Mouse (Mus musculus) hindbrain, embryonic 14.5 days (tissue): Measurements from ENCODE around the gene Cyb5r1. TPM values are rescaled to one million over a fixed set of nuclear protein-coding genes. Genes with fewer than 3 reads are reported as not detected.
"Not testable (repeated sequence)": the region's sequence is repeated elsewhere in the genome, so short reads cannot be mapped to it uniquely, and the experiment has no call there.

Experiments
- ATAC-seq: fragments of 200-750 bp; cut with Nextera tagmentation; 2 replicates; pipeline ENCODE4 v1.8.0; 2017; ENCODE audit warnings: moderate number of reproducible peaks, mild to moderate bottlenecking, moderate TSS enrichment, moderate library complexity; ENCODE audit not compliant: low FRiP score
- DNase-seq: peaks from one replicate; pipeline ENCODE4 v3.0.0-alpha.2; 2015; ENCODE audit warnings: low spot score
- H3K27ac ChIP-seq: fragments of 300-500 bp; sonication (generic); 2 replicates; pipeline ENCODE4 v1.5.1; 2014; ENCODE audit warnings: mild to moderate bottlenecking, moderate library complexity
- H3K27me3 ChIP-seq: fragments of 300-500 bp; sonication (generic); 2 replicates; pipeline ENCODE4 v1.6.1; 2014; ENCODE audit warnings: mild to moderate bottlenecking, low read length, mixed read lengths; ENCODE audit not compliant: control insufficient read depth, insufficient read depth
- H3K36me3 ChIP-seq: fragments of 300-500 bp; sonication (generic); replicated peaks from 2 replicates; pipeline ENCODE4 v1.6.1; 2014; ENCODE audit not compliant: control insufficient read depth, insufficient read depth
- H3K4me1 ChIP-seq: fragments of 300-500 bp; sonication (generic); replicated peaks from 2 replicates; pipeline ENCODE4 v1.6.1; 2014; ENCODE audit warnings: antibody characterized with exemption, low read length, mixed read lengths; ENCODE audit not compliant: control insufficient read depth, insufficient read depth
- H3K4me2 ChIP-seq: fragments of 300-500 bp; sonication (generic); replicated peaks from 2 replicates; pipeline ENCODE4 v1.6.1; 2014; ENCODE audit warnings: mild to moderate bottlenecking, moderate library complexity
- H3K4me3 ChIP-seq: fragments of 300-500 bp; sonication (generic); replicated peaks from 2 replicates; pipeline ENCODE4 v1.5.1; 2014; ENCODE audit warnings: mild to moderate bottlenecking, low read length
- H3K9ac ChIP-seq: fragments of 300-500 bp; sonication (generic); 2 replicates; pipeline ENCODE4 v1.6.1; 2014
- H3K9me3 ChIP-seq: fragments of 300-500 bp; sonication (generic); 2 replicates; pipeline ENCODE4 v1.6.1; 2016; ENCODE audit warnings: low read length; ENCODE audit not compliant: control insufficient read depth
- WGBS: fragments of 180-500 bp; shearing (Covaris S2); extraction: QIAGEN DNeasy Blood & Tissue Kit; methylation state at CpG from one replicate; pipeline ENCODE4 v1.1.7; 2014; 5-methylcytosine and 5-hydroxymethylcytosine counted together
- polyA plus RNA-seq: library from polyadenylated mRNA; unstranded; fragments of >200 nt; fragmentation: Nextera tagmentation; extraction: Ambion mirVana; gene quantifications from 2 replicates; pipeline ENCODE4 v1.2.1, GENCODE M21; 2014

The Cyb5r1 gene
- polyA plus RNA-seq, 1 experiment from 2014 or later, result 13.3 TPM

DNA sequence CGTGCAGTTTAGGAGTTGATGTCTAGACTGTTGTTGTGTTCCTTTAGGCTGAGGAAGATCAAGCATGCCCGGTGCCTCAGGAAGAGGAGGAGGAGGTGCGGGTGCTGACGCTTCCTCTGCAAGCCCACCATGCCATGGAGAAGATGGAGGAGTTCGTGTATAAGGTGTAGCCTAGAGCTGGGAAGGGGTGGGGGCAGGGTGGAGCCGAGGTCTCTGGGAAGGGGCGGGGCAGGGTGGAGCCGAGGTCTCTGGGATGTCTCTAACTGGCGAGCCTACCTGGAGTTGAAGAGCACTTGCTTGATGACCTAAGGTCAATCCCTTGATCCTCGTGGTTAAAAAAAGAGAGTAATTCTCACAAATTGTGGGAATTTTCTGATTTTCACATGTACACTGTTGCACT, 18.6 kb downstream of the Cyb5r1 start:
- peaks cover 61% of the 10 kb centered on the region for H3K36me3 ChIP-seq
- WGBS, result 79% methylated on average over 10 of the region's 10 CpGs

DNA sequence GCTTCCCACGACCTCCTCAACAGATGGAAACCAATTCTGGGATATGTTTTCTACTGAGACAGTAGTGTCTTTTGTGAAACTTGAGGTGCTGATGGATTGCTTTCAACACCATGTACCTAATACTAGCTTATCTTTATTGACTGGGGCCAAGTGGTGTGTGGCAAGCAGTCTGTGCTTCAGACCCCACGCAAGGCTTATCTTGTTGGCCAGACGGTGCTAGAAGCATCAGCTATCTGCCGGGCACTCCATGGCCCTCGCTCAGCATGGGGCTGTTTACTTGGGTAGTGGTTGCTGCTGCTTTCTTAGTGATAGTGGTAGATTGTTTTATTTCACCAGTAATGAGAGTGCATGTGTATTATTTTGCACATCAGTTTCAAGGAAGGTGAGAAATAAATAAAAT, 20.9 kb downstream of the Cyb5r1 start:
- Histone ChIP-seq H3K4me3 (no peak overlapping the region), H3K36me3 (peaks cover 84% of the 10 kb centered on the region), H3K4me1 (no peaks in the 10 kb centered on the region), H3K4me2 (no peak overlapping the region), H3K27me3 (no peaks in the 10 kb centered on the region), H3K9me3 (no peaks in the 10 kb centered on the region), H3K9ac (no peak overlapping the region), H3K27ac (no peak overlapping the region)
- ATAC-seq, result no peak
- WGBS, result 88% methylated on average over 5 of the region's 5 CpGs
- no peak for DNase-seq

More for the DNA sequence above, 18.6 kb downstream of the Cyb5r1 start:
- DNase-seq (no peak), ATAC-seq (no peak)
- H3K9ac ChIP-seq, result no peak overlapping the region
- H3K27ac ChIP-seq, result no peak overlapping the region
- H3K27me3 ChIP-seq, result no peaks in the 10 kb centered on the region
- no peak overlapping the region for H3K4me3 ChIP-seq
- H3K9me3 ChIP-seq, result no peaks in the 10 kb centered on the region
- peaks cover 10% of the 10 kb centered on the region; the same call in 1 of the 2 replicates for H3K4me1 ChIP-seq
- H3K4me2 ChIP-seq, result no peak overlapping the region

DNA sequence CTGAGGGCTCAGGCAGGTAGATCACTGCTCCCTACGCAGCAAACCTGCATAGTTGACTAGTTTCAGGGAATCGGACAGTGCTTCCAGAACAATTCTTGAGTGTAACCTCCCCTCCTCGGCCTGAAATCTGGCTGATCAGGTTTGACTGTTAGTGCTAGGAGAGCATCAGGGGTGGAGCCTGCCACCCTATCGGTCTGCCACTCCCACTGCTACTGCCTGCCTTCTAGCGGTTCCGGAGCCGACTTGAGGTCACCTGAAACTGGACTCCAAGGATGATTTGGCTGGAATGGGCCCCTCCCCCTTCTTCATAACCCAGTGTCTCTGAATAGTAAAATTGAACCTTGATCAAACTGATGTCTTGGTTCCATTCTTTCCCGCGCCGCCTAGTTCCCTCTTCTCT, 27.6 kb downstream of the Cyb5r1 start:
- WGBS, result 89% methylated on average over 10 of the region's 10 CpGs
- H3K4me3 ChIP-seq, result no peak overlapping the region
- H3K27ac ChIP-seq, result no peak overlapping the region
- no peaks in the 10 kb centered on the region for H3K4me1 ChIP-seq
- H3K36me3 ChIP-seq, result peaks cover 58% of the 10 kb centered on the region
- DNase-seq (no peak), ATAC-seq (no peak)
- no peak overlapping the region for H3K4me2 ChIP-seq
- no peaks in the 10 kb centered on the region for H3K27me3 ChIP-seq
- H3K9me3 ChIP-seq, result no peaks in the 10 kb centered on the region
- no peak overlapping the region for H3K9ac ChIP-seq

GRCm38 (mm10) chr1:134433473-134433872, 28.1 kb downstream of the Cyb5r1 start:
- no peak overlapping the region for H3K4me2 ChIP-seq
- no peaks in the 10 kb centered on the region for H3K4me1 ChIP-seq
- H3K9me3 ChIP-seq, result no peaks in the 10 kb centered on the region
- peaks cover 53% of the 10 kb centered on the region for H3K36me3 ChIP-seq
- ATAC-seq (no peak), DNase-seq (no peak)
- H3K27ac ChIP-seq, result no peak overlapping the region
- WGBS, result 90% methylated on average over 4 of the region's 4 CpGs
- no peak overlapping the region for H3K4me3 ChIP-seq
- H3K27me3 ChIP-seq, result no peaks in the 10 kb centered on the region
- no peak overlapping the region for H3K9ac ChIP-seq

DNA sequence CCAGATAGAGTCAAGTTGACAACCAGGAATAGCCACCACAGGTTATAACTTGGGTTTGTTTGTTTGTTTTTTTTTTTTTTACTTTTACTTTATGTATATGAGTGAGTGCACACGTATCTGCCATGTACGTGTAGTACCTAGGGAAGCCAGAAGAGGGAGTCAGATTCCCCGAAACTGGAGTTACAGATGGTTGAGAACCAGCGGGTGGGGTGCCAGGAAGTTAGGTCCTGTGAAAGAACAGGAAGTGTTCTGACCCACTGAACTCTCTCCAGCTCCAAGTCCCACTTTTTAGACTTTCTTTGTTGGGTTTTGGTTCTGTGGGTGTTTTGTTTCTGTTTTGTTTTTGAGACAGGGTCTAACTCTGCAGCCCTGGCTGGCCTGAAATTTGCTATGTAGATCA, 30.1 kb downstream of the Cyb5r1 start:
- no peak overlapping the region for H3K4me2 ChIP-seq
- WGBS, result 21% methylated on average over 4 of the region's 4 CpGs
- no peaks in the 10 kb centered on the region for H3K4me1 ChIP-seq
- H3K4me3 ChIP-seq, result no peak overlapping the region
- H3K27me3 ChIP-seq, result no peaks in the 10 kb centered on the region
- H3K9me3 ChIP-seq, result no peaks in the 10 kb centered on the region
- H3K27ac ChIP-seq, result no peak overlapping the region
- no peak overlapping the region for H3K9ac ChIP-seq
- DNase-seq (no peak), ATAC-seq (no peak)
- H3K36me3 ChIP-seq, result peaks cover 35% of the 10 kb centered on the region

DNA sequence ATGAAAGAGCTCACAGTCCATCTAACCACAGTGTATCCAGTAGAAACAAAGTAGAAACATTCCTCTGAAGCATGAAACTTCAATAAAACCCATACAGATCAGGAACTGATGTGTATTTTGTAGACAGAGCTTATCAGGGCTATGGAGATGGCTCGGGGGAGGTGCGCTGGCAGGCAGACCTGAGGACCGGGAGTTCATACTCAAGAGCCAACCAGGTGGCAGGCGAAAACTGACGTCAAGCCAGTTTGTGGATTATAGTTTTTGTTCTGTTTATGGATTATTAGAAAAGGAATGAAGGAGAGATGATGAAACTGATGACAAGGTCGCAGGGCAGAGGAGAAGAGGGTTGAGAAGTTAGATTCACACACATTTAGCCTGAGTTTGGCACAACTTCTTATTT, 35.1 kb downstream of the Cyb5r1 start:
- WGBS, result 94% methylated on average over 6 of the region's 6 CpGs
- Histone ChIP-seq H3K27me3 (no peaks in the 10 kb centered on the region), H3K4me1 (no peaks in the 10 kb centered on the region)

GRCm38 (mm10) chr1:134441737-134442136, 36.4 kb downstream of the Cyb5r1 start:
- 94% methylated on average over 7 of the region's 10 CpGs for WGBS

More for the DNA sequence above, 35.1 kb downstream of the Cyb5r1 start:
- H3K4me3 ChIP-seq, result no peak overlapping the region
- no peaks in the 10 kb centered on the region for H3K9me3 ChIP-seq
- no peak overlapping the region for H3K9ac ChIP-seq
- H3K4me2 ChIP-seq, result no peak overlapping the region
- no peak overlapping the region for H3K27ac ChIP-seq
- DNase-seq (no peak), ATAC-seq (no peak)
- H3K36me3 ChIP-seq, result no peaks in the 10 kb centered on the region

GRCm38 (mm10) chr1:134442394-134442793, 37.0 kb downstream of the Cyb5r1 start:
- ATAC-seq, result no peak
- no peak overlapping the region for H3K9ac ChIP-seq
- DNase-seq, result no peak
- H3K27me3 ChIP-seq, result no peaks in the 10 kb centered on the region
- no peaks in the 10 kb centered on the region for H3K36me3 ChIP-seq
- H3K4me1 ChIP-seq, result no peaks in the 10 kb centered on the region
- no peak overlapping the region for H3K27ac ChIP-seq
- no peak overlapping the region for H3K4me2 ChIP-seq
- H3K9me3 ChIP-seq, result no peaks in the 10 kb centered on the region
- WGBS, result 96% methylated on average over 3 of the region's 3 CpGs
- H3K4me3 ChIP-seq, result no peak overlapping the region

More at GRCm38 (mm10) chr1:134441737-134442136, 36.4 kb downstream of the Cyb5r1 start:
- not testable (repeated sequence) for ATAC-seq, H3K4me3 ChIP-seq, H3K9me3 ChIP-seq, H3K36me3 ChIP-seq, H3K4me2 ChIP-seq, H3K27me3 ChIP-seq, H3K4me1 ChIP-seq, H3K27ac ChIP-seq, DNase-seq, H3K9ac ChIP-seq

DNA sequence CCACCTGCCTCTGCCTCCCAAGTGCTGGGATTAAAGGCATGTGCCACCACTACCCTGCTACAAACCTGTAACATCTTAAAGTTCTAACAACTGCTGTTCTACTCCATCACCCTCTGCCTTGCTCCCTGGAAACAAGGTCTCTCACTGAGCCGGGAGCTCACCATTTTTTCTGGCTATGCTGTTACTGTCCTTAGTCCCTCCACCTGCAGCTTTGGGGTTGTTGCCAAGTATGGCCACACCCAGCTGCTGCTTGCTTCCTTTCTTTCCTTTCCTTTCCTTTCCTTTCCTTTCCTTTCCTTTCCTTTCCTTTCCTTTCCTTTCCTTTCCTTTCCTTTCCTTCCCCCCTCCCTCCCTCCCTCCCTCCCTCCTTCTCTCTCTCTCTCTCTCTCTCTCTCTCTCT, 37.9 kb downstream of the Cyb5r1 start:
- H3K27me3 ChIP-seq, H3K9ac ChIP-seq, H3K4me2 ChIP-seq, ATAC-seq, DNase-seq, H3K4me3 ChIP-seq, H3K4me1 ChIP-seq, H3K27ac ChIP-seq, H3K36me3 ChIP-seq, H3K9me3 ChIP-seq: not testable (repeated sequence)
- 88% methylated on average over 1 of the region's 1 CpGs for WGBS

DNA sequence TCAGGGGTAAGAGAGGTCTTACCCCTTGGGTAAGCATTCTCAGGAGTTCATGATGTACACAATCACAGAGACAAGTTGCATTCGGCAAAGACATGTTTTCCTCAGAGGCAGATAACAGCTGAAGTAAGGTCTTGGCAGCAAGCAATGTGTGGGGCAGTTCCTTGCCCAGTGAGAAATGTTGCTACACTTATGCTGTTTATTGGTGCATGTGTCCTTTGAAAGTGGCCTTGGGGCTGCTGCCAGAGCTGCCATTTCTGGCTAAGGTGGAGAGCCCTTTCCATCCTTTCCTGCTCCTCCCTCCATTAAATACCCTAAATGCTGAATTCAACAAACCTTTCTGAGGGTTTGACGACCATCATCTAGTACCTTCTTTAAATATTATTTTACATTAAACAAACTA, 40.1 kb downstream of the Cyb5r1 start:
- H3K27ac ChIP-seq, result no peak overlapping the region
- H3K9me3 ChIP-seq, result no peaks in the 10 kb centered on the region
- no peaks in the 10 kb centered on the region for H3K4me1 ChIP-seq
- DNase-seq, result no peak
- H3K36me3 ChIP-seq, result no peaks in the 10 kb centered on the region
- no peak overlapping the region for H3K9ac ChIP-seq
- H3K27me3 ChIP-seq, result no peaks in the 10 kb centered on the region
- H3K4me2 ChIP-seq, result no peak overlapping the region
- 90% methylated on average over 2 of the region's 2 CpGs for WGBS
- ATAC-seq, result no peak
- no peak overlapping the region for H3K4me3 ChIP-seq
